Mouse (Mus musculus) embryonic facial prominence, embryonic 15.5 days (tissue): ENCODE measurements around the gene Sae1. TPM values are rescaled to one million over a fixed set of nuclear protein-coding genes. Genes with fewer than 3 reads are reported as not detected.

ENCODE experiments used
- ATAC-seq: fragments of 200-750 bp; cut with Nextera tagmentation; 2 replicates; pipeline ENCODE4 v1.8.0; 2017; ENCODE audit warnings: low read depth, moderate TSS enrichment; ENCODE audit not compliant: insufficient number of reproducible peaks, low FRiP score, low TSS enrichment
- H3K27ac ChIP-seq: fragments of 300-500 bp; sonication (generic); replicated peaks from 2 replicates; pipeline ENCODE4 v1.5.1; 2015; ENCODE audit warnings: mild to moderate bottlenecking, inconsistent platforms
- H3K27me3 ChIP-seq: fragments of 300-500 bp; sonication (generic); 2 replicates; pipeline ENCODE4 v1.6.1; 2015; ENCODE audit warnings: inconsistent platforms
- H3K36me3 ChIP-seq: fragments of 300-500 bp; sonication (generic); 2 replicates; pipeline ENCODE4 v1.6.1; 2015; ENCODE audit warnings: mild to moderate bottlenecking, inconsistent platforms
- H3K4me1 ChIP-seq: fragments of 300-500 bp; sonication (generic); 2 replicates; pipeline ENCODE4 v1.6.1; 2015; ENCODE audit warnings: inconsistent platforms
- H3K4me2 ChIP-seq: fragments of 300-500 bp; sonication (generic); replicated peaks from 2 replicates; pipeline ENCODE4 v1.6.1; 2015; ENCODE audit warnings: mild to moderate bottlenecking, inconsistent platforms
- H3K4me3 ChIP-seq: fragments of 300-500 bp; sonication (generic); replicated peaks from 2 replicates; pipeline ENCODE4 v1.5.1; 2015; ENCODE audit warnings: mild to moderate bottlenecking, inconsistent platforms
- H3K9ac ChIP-seq: fragments of 300-500 bp; sonication (generic); 2 replicates; pipeline ENCODE4 v1.6.1; 2015; ENCODE audit warnings: inconsistent platforms
- H3K9me3 ChIP-seq: fragments of 300-500 bp; sonication (generic); replicated peaks from 2 replicates; pipeline ENCODE4 v1.6.1; 2016; ENCODE audit warnings: inconsistent platforms
- WGBS: fragments of 180-500 bp; shearing (Covaris S2); methylation state at CpG from one replicate; pipeline ENCODE4 v1.1.7; 2015; 5-methylcytosine and 5-hydroxymethylcytosine counted together
- polyA plus RNA-seq: library from polyadenylated mRNA; unstranded; fragments of >200 nt; fragmentation: Nextera tagmentation; extraction: Ambion mirVana; gene quantifications from 2 replicates; pipeline ENCODE4 v1.2.1, GENCODE M21; 2015

Gene Sae1
- polyA plus RNA-seq, 1 experiment from 2014 or later = 292 TPM

DNA sequence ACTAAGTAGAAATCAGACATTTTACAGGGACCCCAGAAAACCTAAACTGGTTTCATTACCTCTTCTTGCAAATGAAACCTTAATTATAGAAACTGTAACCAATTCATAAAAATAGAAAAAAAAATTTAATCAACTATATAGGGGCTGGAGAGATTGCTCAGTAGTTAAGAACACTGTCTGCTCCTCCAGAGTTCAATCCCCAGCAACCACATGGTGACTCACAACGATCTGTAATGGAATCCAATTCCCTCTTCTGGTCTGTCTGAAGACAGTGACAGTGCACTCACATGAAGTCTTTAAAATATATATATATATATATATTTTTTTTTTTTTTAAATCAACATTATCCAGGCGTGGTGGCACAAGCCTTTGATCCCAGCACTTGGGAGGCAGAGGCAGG is 100.6 kb downstream of the Sae1 start:
- Histone ChIP-seq H3K9me3 (no peaks in the 10 kb centered on the region), H3K27ac (peak overlapping the region; percentile 99), H3K27me3 (no peaks in the 10 kb centered on the region), H3K4me1 (peaks cover 16% of the 10 kb centered on the region), H3K4me3 (peak overlapping the region; percentile 61), H3K4me2 (peak overlapping the region; percentile 69), H3K36me3 (peaks cover 23% of the 10 kb centered on the region), H3K9ac (0 out of 2 replicates have a peak overlapping the region, but pooled peaks have one; percentile 54)
- ATAC-seq = no peak
- 72% methylated on average over 2 of the region's 2 CpGs for WGBS

DNA sequence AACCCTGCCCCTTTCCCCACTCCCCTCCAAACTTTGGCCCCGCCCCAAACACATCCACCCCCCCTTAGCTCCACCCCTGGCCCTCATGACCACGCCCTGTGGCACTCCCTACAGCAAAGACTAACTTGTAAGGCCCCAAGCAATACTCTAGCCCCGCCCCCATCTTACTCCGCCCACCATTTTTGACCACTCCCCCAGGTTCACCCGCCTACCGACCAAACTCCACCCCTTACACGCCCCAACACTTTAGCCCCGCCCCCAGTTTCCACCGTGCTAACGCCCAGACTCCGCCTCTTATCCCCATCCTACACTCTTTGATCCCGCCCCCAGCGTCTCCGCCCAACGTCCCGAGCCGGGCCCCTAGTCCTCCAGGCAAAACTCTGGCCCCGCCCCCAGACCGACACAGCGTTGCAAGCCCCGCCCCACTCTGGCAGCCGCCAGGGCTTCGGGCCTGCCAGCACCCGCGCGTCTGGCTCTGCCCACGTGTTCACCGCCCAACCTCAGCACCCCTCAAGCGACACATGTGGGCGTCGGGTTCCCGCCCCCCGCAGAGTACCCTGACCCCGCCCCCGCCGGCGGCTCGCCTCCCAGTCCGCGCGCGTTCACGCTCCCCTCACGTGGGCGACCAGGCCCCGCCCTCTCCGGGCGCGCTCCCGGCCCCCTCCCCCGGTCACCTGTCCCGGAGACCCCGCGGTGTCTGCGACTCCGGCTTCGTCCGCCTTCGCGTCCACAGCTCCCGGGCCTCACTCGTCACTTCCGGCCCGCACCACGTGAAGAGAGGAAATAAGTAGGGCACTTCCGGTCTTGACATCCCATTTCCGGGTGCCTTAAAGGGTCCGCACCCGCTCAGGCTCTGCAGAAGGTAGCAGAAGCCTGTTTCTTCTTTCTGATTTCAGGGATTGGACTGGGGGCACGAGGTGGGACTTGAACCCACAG is 101.3 kb downstream of the Sae1 start, which contains the start of gene Ccdc9:
TSS of gene Ccdc9 (minus strand) at position 770 of the 936 bp plus-strand sequence.
- WGBS = under 1% methylated on average over 66 of the region's 70 CpGs
- peak within 1 kb of the TSS; percentile 61 for H3K4me3 ChIP-seq
- peak within 1 kb of the TSS; percentile 69 for H3K4me2 ChIP-seq
- H3K36me3 ChIP-seq = peaks cover 30% of the 10 kb centered on the region
- peak within 1 kb of the TSS; percentile 99 for H3K27ac ChIP-seq
- H3K9ac ChIP-seq = peak within 1 kb of the TSS; percentile 54
- no peaks in the 10 kb centered on the region for H3K9me3 ChIP-seq
- no peaks in the 10 kb centered on the region for H3K27me3 ChIP-seq
- peaks cover 16% of the 10 kb centered on the region for H3K4me1 ChIP-seq
- peak; percentile 91 for ATAC-seq

DNA sequence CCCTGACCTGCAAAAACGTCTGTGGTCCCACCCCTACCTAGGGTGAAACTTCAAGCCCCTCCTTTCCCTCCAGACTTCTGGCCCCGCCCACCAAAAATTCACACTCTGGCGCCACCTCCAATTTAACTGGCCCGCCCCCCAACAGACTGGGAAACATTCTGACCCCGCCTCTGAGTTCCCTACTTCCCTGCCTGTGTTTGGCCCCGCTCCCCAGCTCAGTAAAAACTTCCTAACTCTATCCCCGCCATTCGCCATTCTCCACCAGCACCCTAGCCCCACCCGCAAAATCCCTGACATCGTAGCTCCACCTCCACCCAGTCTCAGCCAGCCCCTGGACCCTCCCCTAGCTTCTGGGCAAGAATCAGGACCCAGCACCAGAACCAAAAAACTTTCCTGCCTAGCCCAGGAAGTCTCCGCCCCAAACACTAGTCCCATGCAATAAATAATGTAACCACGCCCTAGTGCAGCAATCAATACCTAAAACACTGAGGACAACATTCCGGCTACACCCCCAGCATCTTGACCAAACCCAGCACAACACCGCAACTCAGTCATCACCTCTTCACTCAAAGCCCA is 102.1 kb downstream of the Sae1 start:
- peak; percentile 58 for ATAC-seq
- peak overlapping the region; percentile 69 for H3K4me2 ChIP-seq
- 2% methylated on average over 14 of the region's 14 CpGs for whole genome bisulfite sequencing
- H3K4me1 ChIP-seq = peaks cover 16% of the 10 kb centered on the region
- H3K9me3 ChIP-seq = no peaks in the 10 kb centered on the region
- no peak overlapping the region for H3K9ac ChIP-seq
- peak overlapping the region; percentile 61 for H3K4me3 ChIP-seq
- peak overlapping the region; percentile 99 for H3K27ac ChIP-seq
- H3K36me3 ChIP-seq = peaks cover 36% of the 10 kb centered on the region
- no peaks in the 10 kb centered on the region for H3K27me3 ChIP-seq

DNA sequence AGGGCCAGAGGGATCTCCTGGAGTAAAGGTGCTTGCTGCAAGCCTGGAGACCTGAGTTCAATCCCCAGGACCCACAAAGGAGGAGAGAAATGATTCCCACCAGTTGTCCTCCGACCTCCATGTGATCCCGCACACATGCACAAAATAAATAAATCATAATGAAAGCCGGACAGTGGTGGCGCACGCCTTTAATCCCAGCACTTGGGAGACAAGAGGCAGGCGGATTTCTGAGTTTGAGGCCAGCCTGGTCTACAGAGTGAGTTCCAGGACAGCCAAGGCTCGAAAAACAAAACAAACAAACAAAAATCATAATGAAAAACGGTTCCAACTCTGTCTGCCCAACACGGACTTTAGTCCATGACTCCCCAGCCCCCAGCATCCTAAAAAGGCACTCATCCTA is 102.7 kb downstream of the Sae1 start:
- no peak for ATAC-seq
- WGBS = 60% methylated on average over 9 of the region's 9 CpGs
- H3K9ac ChIP-seq = no peak overlapping the region
- H3K36me3 ChIP-seq = peaks cover 42% of the 10 kb centered on the region
- peak overlapping the region; percentile 99 for H3K27ac ChIP-seq
- no peaks in the 10 kb centered on the region for H3K9me3 ChIP-seq
- H3K27me3 ChIP-seq = no peaks in the 10 kb centered on the region
- H3K4me3 ChIP-seq = peak overlapping the region; percentile 61
- H3K4me2 ChIP-seq = peak overlapping the region; percentile 69
- H3K4me1 ChIP-seq = peaks cover 16% of the 10 kb centered on the region

DNA sequence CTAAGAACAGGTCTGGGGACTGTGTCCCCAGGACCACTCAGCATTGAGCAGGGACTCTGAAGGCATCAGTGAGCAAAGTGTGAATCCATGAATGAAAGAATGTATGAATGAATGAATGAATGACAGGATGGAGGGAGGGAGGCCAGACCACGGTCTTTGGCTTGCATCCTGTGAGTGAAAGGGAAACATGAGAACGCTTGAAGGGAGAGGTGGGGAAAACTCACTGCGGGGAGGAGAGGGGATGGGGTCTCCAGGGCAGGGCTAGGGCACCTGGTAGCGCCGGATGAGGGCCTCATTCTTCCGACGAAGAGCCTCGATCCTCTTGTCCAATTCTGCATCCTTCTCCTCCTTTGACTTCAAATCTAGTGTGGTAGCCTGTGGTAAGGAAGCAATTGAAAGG is 103.6 kb downstream of the Sae1 start:
- WGBS = 80% methylated on average over 8 of the region's 8 CpGs
- ATAC-seq = no peak
- Histone ChIP-seq H3K4me3 (no peak overlapping the region), H3K36me3 (peaks cover 45% of the 10 kb centered on the region), H3K9ac (no peak overlapping the region), H3K27ac (peak overlapping the region; percentile 48; the same call in 1 of the 2 replicates), H3K4me2 (no peak overlapping the region), H3K9me3 (no peaks in the 10 kb centered on the region), H3K4me1 (peaks cover 16% of the 10 kb centered on the region), H3K27me3 (no peaks in the 10 kb centered on the region)

DNA sequence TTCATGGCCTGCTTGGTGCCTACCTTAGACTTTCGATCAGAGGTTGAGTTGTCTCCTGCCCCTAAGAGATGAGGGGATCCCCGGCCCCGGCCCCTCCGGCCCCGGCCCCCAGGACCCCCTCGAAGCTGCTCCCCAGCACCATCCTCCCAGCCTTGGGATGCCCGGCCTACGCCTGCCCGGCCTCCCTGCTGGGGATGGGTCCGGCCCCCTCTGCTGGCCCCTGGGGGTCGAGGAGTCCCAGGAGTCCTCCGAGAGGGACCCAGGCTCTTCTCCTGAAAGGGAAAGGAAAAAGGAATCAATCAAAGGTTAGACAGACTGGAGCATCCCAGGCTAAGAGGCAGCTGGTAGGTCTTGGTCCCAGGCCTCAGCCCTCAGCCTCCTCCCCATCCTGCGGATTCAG is 105.3 kb downstream of the Sae1 start:
- peaks cover 16% of the 10 kb centered on the region for H3K4me1 ChIP-seq

DNA sequence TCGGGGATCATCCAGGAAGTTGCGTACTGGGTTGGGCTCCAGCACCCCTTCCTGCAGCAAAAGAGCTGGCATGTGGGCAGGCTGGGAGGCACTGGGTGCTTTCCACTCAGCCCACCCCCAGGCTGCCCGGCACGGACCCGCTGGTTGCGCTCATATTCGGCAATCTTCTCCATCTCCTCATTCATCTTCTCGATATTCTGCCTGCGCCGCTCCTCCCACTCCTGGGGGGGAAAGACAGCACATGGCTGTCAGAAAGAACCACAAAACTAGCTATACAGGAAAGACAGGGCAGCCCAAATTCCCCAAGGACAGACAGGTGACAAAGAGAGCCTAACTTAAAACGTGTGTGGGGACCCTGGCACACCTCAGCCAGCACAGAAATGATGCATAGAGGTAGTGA is 106.9 kb downstream of the Sae1 start:
- Histone ChIP-seq H3K9me3 (no peaks in the 10 kb centered on the region), H3K36me3 (peaks cover 75% of the 10 kb centered on the region), H3K27ac (no peak overlapping the region), H3K4me1 (peaks cover 16% of the 10 kb centered on the region), H3K4me3 (no peak overlapping the region), H3K4me2 (no peak overlapping the region), H3K9ac (no peak overlapping the region), H3K27me3 (no peaks in the 10 kb centered on the region)
- no peak for ATAC-seq
- WGBS = 76% methylated on average over 11 of the region's 11 CpGs

More for the DNA sequence above, 105.3 kb downstream of the Sae1 start:
- H3K9me3 ChIP-seq = no peaks in the 10 kb centered on the region
- H3K4me3 ChIP-seq = no peak overlapping the region
- H3K4me2 ChIP-seq = no peak overlapping the region
- ATAC-seq = no peak
- peaks cover 61% of the 10 kb centered on the region for H3K36me3 ChIP-seq
- 92% methylated on average over 13 of the region's 13 CpGs for WGBS
- H3K27me3 ChIP-seq = no peaks in the 10 kb centered on the region
- no peak overlapping the region for H3K27ac ChIP-seq
- H3K9ac ChIP-seq = no peak overlapping the region

DNA sequence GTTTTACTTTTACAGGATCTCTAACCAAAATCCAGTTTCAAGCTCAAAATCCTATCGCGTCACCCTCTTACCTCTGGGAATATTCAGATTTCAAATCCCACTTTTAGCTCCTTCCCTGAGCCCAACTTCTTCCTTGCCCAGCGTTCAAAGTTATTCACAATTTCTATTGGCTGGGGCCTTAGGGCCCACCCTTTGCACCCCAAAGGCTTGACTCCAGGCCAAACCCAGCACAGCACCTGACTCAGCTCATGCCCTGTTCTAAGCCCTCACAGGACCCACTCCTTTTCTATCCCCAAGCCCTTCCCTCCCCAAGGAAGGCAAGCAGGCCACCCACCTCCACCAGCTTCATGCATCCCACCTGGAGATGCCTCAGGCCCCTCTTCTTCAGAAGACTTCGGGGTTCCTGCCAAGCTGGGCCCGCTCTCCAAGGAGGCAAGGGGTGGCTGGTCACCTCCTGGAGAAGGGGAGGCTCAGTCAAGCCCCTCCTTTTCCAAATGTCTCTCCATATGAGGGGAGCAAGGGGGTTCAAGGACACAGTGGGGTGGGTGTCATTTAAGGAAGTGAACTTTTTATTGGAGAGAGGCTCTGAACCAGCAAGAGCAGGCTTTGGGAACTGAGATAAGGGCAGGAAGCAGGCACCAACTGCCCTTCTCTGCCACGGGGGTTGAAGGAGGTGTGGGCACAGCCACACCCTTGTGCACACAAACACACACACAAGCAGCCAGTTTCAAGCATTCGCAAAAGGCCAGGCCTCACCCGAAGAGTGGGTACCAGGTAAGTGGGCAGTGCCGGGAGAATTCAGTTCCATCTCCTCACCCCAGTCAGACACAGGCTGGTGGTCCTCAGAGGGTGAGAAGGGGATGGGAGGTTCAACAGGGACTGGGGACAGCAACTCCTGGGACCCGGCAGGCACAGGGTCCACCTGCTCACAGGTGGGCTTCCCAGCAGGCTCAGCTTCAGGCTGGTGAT is 112.4 kb downstream of the Sae1 start:
- H3K4me3 ChIP-seq = no peak overlapping the region
- ATAC-seq = no peak
- H3K36me3 ChIP-seq = peaks cover 44% of the 10 kb centered on the region
- H3K27ac ChIP-seq = no peak overlapping the region
- peaks cover 34% of the 10 kb centered on the region for H3K4me1 ChIP-seq
- 83% methylated on average over 10 of the region's 10 CpGs for WGBS
- H3K9me3 ChIP-seq = no peaks in the 10 kb centered on the region
- no peak overlapping the region for H3K9ac ChIP-seq
- peak overlapping the region; percentile 89 for H3K4me2 ChIP-seq
- no peaks in the 10 kb centered on the region for H3K27me3 ChIP-seq

DNA sequence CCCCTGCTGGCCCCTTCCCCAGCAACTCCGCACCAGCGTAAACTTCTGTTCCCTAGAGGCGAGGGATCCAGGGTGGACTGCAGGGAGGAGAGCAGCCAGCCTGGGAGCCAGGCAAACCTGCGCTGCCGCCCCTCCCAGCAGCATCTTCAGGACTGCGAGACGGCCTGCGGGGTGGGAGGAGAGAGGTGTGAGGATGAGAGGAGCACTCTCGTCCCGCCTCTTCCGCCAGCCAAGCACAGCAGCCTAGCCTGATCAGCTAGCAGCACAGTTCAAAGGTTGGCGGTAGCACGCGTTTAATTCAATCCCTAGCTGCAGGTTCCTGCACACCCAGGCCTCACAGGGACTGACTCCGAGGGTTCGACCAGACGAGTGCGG is 113.9 kb downstream of the Sae1 start:
- WGBS = 2% methylated on average over 18 of the region's 18 CpGs
- Histone ChIP-seq H3K27ac (peak overlapping the region; percentile 98), H3K9ac (peak overlapping the region; percentile 40), H3K9me3 (no peaks in the 10 kb centered on the region), H3K4me3 (peak overlapping the region; percentile 72), H3K36me3 (peaks cover 37% of the 10 kb centered on the region), H3K4me1 (peaks cover 34% of the 10 kb centered on the region), H3K4me2 (peak overlapping the region; percentile 89), H3K27me3 (no peaks in the 10 kb centered on the region)
- ATAC-seq = peak; percentile 71

DNA sequence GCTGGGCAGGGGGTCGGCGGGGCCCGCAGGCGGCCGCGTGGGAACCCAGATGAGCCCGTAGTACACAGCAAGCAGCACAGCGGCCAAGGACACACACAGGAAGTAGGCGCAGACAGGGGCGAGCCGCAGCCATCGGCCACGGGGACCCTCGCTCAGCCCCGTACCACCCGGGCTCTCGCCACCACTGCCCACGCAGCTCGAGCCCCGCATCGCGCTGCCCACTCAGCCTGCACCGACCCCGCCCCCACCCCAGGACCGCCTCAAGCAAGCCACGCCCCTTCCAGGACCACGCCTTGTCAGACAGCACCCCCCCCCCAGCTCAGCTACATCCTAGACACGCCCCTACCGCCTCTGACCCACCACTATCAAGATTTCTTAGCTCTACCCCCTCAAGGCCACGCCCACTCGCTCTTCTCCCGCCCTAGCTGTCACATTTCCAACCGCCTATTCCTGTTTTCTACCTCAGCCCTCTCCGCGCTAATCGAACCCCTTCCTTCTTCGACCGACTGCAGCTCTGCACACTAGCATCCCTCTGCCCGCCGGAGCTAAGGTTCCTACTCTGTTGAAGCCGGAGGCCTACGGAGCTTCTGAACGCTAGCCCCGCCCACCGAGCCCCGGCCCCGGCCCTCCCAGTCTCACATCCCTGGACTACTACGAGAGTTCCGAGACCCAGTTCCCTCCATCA is 114.4 kb downstream of the Sae1 start, which contains the start of gene Inafm1:
TSS of gene Inafm1 (minus strand) at position 537 of the 685 bp plus-strand sequence.
- H3K4me1 ChIP-seq = peaks cover 34% of the 10 kb centered on the region
- H3K36me3 ChIP-seq = peaks cover 32% of the 10 kb centered on the region
- ATAC-seq = peak; percentile 88
- peak within 1 kb of the TSS; percentile 98 for H3K27ac ChIP-seq
- WGBS = 1% methylated on average over 34 of the region's 49 CpGs
- peak within 1 kb of the TSS; percentile 72 for H3K4me3 ChIP-seq
- H3K27me3 ChIP-seq = no peaks in the 10 kb centered on the region
- H3K4me2 ChIP-seq = peak within 1 kb of the TSS; percentile 89
- H3K9me3 ChIP-seq = no peaks in the 10 kb centered on the region
- peak within 1 kb of the TSS; percentile 70 for H3K9ac ChIP-seq
